Mouse (Mus musculus): ENCODE measurements around the gene Abcd3.

GRCm38 (mm10) chr3:121714461-121714860 is 100.6 kb downstream of the Abcd3 start:
- TF ChIP-seq EP300 (IDR thresholded peaks at IDR 0.05; ENCODE audit: low read depth), result no peak
- no peak for TF ChIP-seq CTCF (IDR thresholded peaks at IDR 0.05; ENCODE audit: low read depth)
